Mouse (Mus musculus) 416B (cell line): ENCODE data around the gene Cox18.
"Not testable (repeated sequence)": the region's sequence is repeated elsewhere in the genome, so short reads cannot be mapped to it uniquely, and the experiment has no call there.

Source experiments
- DNase-seq: peaks from one replicate; pipeline ENCODE4 v3.0.0; 2011; ENCODE audit warnings: low read depth

Cox18 gene

DNA sequence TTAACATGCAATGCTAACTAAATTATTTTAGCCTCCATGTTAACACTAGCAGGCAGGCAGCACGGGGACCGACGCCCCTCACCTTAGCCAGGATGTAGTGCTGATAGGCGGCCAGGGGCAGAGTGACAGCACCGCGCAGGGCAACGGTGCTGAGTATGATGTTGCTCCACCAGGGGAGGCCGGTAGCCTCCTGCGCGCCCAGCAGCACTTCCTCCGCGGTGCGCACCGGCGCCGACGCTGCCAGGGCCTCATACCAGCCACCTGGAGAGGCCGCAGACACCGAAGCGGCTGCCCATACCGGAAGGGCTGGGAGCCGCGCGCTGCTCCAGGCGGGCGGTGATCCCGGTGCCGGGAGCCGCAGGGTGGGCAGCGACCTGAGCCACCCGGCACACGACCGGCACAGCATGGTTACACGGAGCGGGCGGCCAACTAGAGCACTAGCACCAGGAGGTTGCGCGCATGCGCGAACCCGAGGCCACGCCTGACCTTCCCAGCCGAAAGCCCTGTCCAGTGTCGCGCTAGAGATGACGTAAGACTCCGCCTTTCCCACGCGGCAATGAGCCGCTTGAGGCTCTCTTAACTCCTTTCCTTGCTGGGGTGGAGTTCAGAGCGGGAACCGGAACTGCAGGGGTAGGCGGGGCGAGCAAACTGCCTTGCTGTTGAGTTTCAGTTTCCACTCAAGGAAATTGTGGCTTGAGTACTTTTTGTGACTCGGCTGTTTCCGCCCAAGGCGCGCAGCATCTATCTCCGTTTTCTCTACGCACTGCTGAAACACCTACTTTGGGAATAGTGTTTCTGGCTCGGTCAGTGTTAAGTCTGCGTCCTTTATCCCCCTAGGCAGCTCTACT is at the start of gene Cox18:
Cox18 (minus strand) TSS at position 468 of the 848 bp plus-strand sequence.
- DNase-seq, result peak; percentile 100

DNA sequence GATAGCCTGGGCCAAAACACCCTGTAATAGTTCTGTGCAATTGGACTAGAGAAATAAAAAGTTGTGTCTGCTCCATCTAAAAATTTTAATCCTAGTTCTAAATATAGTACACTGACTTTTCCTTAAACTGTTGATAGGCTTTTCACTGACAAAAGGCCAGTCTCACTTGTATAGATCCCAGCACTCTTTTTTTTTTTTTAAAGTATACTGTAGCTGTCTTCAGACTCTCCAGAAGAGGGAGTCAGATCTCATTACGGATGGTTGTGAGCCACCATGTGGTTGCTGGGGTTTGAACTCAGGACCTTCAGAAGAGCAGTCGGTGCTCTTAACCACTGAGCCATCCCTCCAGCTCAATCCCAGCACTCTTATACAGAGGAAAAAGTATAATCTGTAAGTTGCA is 38.4 kb upstream of the Cox18 start:
- not testable (repeated sequence) for DNase-seq

DNA sequence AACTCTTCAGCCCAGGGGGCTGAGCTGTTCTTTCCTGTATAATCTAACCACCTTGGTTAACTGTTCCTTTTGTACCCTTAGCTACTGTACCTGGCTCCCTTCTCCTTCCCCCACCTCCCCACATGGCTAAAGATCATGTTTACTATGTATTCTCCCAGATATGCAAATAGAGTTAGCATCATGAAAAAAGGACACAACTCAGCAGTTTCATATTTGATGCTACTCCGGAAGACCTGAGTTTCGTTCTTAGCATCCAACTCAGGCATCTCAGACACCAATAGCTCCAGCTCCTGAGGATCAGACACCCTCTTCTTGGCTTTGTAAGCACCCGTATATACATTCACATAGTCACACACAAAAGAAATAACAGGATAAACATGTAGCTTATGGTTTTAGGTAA is 33.2 kb upstream of the Cox18 start:
- no peak for DNase-seq

DNA sequence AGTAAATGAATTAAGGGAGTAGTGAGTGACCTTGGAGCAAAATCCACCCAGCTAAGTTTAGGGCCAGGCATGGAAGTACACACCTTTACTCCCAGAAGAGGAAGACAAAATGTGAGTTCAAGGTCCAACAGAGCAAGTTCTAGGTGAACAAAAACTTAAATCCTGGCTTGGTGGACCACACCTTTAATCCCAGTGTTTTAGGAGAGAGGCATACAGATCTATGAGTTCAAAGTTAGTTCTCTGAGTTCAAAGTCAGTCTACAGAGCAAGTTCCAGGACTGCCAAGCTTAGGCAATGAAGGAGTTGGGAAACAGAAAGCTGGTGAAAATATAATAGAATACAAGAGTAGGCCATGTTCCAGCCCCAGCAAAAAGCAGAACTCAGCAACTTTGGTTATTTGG is 23.7 kb upstream of the Cox18 start:
- DNase-seq, result no peak

DNA sequence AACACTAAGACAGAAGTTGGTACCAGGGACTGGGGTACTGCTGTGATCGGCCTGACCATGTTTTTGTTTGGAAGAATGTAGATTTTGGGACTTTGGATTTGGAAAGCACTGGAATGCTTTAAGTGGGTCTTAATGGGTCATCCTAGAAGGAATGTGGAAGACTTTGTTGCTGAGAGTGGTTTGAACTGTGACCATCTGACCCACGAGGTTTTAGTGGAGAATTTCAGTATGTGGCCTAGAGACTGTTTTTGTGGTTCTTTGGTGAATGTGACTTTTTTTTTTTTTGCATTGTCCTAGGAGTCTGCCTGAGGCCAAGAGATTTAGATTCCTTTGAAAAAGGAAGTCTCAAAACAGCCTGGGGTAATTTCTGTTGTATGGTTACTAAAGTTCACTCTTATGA is 23.2 kb upstream of the Cox18 start:
- DNase-seq, result no peak

DNA sequence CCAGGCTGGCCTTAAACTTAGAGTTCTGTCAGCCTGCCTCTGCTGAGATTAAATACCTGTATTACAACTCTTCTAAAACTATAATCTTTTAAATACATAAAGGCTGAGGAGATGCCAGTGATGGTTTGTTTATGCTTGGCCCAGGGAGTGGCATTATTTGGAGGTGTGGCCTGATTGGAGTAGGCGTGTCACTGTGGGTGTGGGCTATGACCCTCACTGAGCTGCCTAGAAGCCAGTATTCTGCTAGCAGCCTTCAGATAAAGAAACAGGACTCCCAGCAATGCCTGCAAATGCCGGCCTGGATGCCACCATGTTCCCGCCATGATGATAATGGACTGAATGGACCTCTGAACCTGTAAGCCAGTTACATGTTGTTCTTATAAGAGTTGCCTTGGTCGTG is 22.8 kb upstream of the Cox18 start:
- no peak for DNase-seq

DNA sequence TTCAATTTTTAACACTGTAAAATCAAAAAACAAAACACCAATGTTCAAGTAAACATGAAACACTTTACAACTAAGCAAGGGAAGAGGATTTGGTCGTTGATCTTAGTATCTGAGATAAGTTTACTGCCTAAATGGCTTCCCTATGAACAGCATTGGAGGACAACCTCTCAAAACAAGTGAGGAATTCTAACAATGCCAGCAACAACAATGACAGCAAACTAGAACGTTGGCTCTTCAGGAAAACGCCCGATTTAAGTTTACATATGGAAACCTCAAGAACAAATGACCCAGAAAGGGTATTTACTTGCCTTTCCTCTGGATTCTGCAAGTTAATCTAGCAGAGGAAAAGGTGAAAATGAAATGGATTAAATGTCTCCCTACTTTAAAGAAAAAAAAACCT is 21.6 kb upstream of the Cox18 start:
- DNase-seq, result no peak

DNA sequence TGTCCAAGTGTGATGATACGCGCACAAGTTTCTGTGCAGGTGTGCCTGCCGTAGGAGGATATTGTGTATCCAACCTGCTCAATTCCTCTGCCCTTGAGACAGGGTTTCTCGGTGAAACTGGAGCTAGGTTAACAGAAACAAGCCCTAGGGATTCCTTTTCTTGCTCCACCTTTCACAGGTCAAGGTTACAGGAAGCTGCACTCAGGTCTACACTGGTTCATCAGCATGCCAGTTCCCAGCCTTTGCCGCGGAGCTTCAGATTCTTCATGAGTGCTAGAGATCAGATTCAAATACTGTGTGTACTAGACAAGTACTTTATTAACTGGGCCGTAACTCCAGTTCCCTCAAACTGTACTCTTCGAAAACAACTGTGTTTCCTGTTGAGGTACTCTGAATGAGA is 11.4 kb upstream of the Cox18 start:
- no peak for DNase-seq

DNA sequence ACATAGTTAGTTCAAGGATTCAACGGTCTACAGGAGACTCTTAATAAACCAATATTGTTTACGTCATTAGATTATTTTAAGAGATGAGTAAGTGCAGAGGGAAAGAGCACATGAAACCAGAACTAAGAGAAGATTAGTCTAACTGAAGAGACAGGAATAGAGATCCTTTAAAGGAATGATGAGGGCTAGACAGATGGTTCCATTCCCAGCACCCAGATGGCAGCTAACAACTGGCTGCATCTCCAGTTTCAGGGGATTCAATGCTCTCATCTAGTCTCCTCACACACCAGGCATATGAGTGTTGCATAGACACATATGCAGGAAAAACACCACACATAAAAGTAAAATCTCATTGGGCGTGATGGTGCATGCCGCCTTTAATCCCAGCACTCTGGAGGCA is 9.5 kb upstream of the Cox18 start:
- DNase-seq, result no peak

DNA sequence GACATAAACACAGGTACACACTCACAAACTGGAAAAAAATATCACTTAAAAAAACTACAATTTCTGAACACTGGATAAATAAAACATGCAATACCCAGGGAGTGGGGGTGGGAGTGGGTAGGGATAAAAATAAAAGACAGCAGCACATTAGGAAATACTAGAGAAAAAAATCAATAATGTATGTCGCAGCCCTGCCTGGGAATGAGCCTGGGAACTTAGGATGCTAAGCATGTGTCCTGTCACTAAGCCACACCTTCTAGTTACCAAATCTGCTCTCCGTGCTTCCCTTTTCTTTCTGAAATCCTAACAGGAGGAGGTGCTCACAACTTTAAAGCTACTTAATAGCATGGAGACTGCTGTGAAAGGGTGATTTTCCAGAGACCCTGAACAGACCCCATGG is 6.0 kb upstream of the Cox18 start:
- no peak for DNase-seq

DNA sequence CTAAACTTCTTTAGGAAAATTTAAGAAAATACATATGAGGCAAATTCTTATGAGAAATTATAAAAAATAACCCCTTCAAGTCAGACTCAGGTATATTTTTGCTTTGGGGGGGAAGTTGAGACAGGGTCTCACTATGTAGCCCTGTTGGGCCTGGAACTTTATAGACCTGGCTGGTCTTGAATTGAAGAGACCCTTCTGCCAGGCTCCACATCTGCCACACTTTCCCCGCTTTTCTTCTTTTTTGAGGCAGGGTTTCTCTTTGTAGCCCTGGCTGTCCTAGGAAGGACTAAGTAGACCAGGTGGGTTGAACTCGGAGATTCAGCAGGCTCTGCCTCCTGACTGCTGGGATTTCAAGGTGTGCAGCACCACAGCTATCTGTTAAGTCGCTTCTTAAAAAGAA is 2.9 kb upstream of the Cox18 start:
- DNase-seq, result no peak

DNA sequence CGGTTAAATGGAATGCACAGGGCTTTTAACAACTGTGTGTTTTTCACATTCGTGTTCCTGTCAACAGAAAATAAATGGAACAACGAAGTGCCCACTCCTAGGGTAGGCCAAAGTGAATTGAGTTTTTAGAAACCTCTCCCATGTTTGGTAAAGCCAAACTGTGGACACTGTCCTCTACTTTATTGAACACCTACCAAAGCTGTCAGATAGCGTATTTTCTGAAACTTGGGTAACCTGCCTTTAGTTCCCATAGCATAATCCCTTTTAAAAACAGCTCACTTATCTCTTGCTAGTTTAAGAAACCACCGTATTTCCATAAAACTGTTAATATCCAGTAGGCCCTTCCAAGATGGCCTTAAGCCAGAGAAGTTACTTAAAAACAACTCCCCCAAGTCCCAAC is 929 bp upstream of the Cox18 start:
- peak; percentile 36 for DNase-seq

DNA sequence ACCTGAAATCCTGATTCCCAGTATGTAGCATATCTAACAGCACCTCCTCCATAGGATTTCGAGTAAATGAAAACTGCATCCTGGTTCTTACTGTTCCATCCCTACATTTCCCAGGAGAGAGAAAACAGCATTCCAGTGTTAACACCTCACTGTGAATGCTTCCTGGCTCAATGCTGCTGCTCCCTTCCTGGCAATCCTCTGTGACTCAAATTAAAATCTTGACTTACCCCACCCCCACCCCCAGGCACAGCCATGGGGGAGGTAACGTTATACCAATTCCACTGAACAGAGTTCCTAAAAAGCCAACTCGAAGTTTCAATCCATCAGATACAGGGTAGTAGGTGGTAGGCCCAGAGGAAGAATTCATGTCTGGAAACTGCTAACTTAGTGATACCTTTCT is 864 bp downstream of the Cox18 start:
- DNase-seq, result no peak

DNA sequence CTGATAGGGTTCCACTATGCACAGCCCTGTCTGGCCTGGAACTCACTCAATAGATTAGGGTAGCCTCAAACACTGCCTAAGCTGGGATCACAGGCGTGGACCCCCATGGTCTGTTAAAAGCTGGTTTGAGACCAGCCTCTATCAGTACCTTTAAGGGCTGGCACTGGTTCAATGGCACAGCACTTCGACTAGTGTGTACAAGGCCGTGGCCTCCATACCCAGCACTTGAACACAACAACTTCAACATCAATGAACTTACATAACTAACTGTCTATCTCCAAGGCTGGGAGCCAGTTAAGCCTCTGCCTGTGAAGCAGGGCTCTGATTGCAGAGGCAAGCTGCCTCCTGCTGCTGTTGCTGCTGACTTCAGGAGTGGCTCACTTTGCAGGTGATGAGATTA is 6.0 kb downstream of the Cox18 start:
- DNase-seq, result no peak

DNA sequence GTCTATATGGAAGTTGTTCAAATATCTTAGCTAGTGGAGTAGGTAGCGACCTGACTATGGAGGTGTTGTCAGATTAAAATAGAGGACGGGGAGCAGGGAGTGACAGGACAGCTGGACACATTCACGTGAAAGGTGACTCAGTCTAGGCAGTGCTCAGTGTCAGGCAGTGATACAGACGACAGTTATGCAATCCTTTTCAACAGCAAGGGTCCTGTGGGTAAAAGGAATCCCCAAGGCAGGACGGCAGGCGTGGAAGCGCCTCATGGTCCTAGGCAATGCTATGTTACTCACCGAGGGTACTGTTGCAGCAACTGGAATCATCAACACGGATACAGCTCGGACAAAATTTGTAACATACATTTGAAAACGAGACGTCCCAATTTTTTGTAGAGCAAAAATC is 6.6 kb downstream of the Cox18 start:
- DNase-seq, result no peak

DNA sequence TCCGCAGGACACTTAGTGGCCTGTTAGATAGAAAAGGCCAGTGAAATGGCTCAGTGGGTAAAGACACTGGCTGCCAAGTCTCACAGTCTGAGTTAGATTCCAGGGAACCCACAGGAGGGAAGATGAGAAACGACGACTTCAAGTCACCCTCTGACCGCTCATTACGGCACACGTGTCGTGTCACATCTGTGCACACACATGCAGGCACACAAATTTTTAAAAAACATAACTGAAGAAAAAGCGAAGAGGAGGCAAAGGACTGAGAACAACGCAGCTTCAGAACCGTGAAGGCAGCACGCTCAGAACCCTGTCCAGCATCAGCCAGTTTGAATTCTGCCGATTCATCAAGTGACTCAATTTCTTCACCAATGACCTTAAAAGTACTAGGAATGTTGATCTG is 10.4 kb downstream of the Cox18 start:
- DNase-seq, result no peak

DNA sequence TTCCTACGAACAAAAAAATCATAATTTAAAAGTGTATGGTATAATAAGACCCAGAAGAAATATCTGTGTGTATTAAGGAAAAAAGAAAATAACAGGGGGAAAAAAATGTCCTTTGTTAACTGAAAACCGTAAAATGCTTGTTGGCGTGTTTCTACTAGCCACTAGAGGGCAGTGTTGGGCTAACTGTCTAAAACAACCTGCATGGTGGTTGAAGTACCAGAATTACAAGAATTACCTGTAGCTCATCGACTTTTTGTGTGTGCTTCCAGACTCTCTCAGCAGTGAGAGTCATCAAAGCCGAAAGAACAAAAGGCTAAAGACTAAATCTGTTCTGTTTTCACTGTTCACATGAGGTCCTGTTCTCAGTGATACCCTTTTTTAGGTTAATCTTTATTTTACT is 20.6 kb downstream of the Cox18 start:
- DNase-seq, result peak; percentile 81

DNA sequence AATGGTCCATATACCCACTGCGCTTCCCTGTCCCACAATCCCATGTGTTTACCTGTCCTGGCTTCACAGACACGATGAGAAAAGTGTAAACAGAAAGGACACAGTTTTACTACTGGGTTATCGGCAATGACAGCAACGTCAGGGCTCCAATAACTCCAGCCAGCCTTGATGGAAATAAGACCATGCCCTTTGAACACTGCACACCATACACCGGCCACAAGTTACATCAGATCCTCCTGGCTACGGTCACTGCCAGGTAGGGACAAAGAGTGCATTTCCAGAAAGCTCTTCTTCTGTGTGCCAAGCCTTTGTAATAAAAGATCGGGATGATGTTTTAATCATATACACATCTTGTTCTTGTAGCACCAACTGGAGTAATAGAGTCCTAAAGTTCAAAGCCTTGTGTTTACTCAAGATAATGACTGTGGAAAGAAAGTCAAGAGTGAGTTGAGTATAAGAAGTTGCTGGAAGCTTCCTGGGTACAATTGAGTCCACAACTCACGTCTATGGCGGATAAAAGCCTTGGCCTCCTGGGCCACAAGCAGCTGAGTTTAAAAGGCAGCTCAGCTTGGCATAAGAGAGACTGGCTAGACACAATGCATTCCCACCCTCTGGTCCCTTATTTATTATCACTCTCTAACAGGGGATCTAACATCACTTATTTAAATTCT is 21.2 kb downstream of the Cox18 start:
- DNase-seq, result no peak

DNA sequence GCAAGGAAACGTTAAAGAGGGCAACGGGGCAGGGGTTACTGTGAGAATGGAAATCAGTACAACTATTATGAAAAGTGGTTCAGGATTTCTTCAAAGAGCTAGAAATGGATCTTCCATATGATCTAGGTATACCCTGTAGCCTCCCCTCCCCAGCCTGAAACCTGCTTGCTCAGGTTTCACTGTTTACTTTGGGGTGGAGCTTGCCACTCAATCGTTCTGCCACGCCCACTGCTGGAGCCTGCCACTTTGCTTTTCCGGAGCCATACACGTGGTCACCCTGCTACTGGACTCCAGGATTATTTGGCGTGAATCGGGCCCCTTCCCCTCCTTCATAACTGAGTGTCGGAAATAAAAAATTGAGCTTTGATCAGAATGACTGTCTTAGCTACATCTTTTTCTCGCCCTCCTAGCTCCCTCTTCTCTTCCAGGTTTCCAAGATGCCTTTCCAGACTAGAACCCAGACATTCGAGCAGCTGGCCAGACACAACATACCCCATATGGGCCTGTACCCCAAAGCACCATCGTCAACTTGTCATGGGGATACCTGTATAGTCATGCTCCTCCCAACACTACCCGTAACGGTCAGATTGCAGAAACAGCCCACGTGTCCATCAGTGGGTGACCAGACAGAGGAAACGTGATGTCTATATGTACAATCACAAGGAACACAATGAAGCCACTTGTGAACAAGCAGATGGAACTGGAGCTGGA is 23.7 kb downstream of the Cox18 start:
- DNase-seq, result no peak

DNA sequence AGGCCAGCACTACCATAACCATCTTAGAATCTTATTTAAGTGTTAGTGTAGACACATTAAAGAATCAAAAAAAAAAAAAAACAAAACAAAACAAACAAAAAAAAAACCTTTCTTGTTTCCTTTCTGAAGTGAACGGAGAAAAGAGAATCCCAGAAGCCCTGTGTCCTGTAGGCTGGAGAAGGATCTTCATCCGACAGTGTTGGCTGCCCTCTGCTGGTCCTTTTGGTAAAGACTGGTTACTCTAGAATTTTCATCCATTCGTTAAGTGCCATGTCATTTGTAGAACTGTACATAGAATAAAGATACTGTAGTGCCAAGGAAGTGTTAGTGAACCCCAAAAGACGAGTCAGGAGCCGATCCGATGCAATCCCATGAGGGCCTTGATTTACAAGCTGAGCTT is 29.0 kb downstream of the Cox18 start:
- DNase-seq, result peak; percentile 71

DNA sequence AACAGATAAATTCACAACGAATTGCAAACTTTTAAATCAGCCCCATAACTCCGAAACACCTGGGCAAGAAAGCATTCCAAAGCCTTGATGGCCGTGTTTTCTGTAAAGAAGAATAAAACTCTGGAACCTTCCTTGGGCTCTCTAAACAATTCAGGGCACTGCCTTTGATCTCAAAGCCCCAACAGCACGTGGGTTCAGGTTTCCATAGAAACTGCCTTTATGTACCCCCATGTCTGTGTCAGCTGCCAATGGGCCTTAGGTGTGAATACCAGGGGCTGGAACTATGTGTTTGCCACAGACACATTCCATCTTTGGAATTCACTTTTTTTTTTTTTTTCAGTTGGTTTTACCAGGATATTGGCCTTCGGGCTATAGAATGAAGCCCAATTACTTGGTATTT is 41.0 kb downstream of the Cox18 start:
- DNase-seq, result no peak

DNA sequence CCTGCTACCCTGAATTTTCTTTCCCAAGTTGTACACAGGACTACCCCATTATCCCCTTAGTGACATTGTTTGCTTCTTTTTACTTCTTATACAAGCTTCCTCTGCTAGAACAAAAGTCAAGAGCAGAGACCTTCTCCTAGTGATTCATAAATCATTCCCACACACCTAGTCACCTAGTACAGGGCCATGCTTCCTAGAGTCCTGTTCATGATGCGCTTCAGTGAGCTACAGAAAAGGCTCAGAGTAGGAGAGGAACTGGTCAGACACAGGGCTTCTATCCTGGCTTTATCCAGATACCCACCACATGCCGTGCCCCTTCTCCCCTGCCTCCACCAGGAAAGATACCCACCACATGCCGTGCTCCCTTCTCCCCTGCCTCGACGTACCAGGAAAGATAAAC is 44.7 kb downstream of the Cox18 start:
- no peak for DNase-seq

DNA sequence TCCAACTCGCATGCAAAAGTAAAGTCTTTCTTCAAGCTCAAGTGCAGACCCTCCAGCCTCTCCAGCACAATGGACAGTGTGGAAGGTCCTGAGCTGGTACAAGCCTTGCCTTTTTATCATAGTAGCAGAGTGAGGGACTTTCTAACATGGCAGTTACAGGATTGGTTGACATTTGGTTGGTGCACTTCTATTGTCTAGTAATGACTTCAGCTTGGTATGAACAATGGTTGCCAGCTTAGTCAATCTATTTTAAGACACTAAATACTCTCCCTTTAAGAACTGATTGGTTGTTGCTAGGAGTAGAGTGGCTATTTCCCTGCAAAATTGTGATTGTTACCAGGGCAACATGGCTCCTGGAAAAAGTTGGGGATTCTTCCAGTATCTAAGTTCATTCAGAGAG is 45.7 kb downstream of the Cox18 start:
- DNase-seq, result no peak
